Mouse (Mus musculus) spleen, adult 2 months (tissue): ENCODE measurements around the gene Atp8a1. TPM values are rescaled to one million over a fixed set of nuclear protein-coding genes. Genes with fewer than 3 reads are reported as not detected.

Experiments
- DNase-seq, 2 experiments: peaks; one replicate each; pipeline versions ENCODE4 v3.0.0 to v3.0.0-alpha.2; 2012 to 2021; ENCODE audit warnings: low spot score in 2 of 2, low read depth in 1 of 2
- H3K27ac ChIP-seq: fragments of 200-500 bp; 2 replicates; pipeline ENCODE4 v1.5.1; 2012; ENCODE audit warnings: low read length, inconsistent platforms; ENCODE audit not compliant: insufficient read depth
- H3K27me3 ChIP-seq: fragments of 200-500 bp; 2 replicates; pipeline ENCODE4 v1.6.1; 2012; ENCODE audit warnings: mild to moderate bottlenecking, moderate library complexity, low read length, inconsistent platforms; ENCODE audit not compliant: control insufficient read depth, insufficient read depth
- H3K36me3 ChIP-seq: fragments of 200-500 bp; 2 replicates; pipeline ENCODE4 v1.6.1; 2012; ENCODE audit warnings: mild to moderate bottlenecking, low read length, inconsistent platforms; ENCODE audit not compliant: control insufficient read depth, insufficient read depth
- H3K4me1 ChIP-seq: fragments of 200-500 bp; 2 replicates; pipeline ENCODE4 v1.6.1; 2011; ENCODE audit warnings: inconsistent platforms; ENCODE audit not compliant: control insufficient read depth, insufficient read depth, insufficient read length
- H3K4me3 ChIP-seq: fragments of 200-500 bp; 2 replicates; pipeline ENCODE4 v1.5.1; 2011; ENCODE audit warnings: mild to moderate bottlenecking, inconsistent platforms; ENCODE audit not compliant: insufficient read depth, insufficient read length; ENCODE audit errors: extremely low read depth
- CTCF ChIP-seq: fragments of 200-500 bp; IDR thresholded peaks from 2 replicates; pipeline ENCODE4 v1.5.1; 2011; ENCODE audit warnings: mild to moderate bottlenecking, inconsistent platforms; ENCODE audit not compliant: insufficient read depth, insufficient read length, insufficient replicate concordance; ENCODE audit errors: extremely low read depth
- POLR2A ChIP-seq: fragments of 200-500 bp; IDR thresholded peaks from 2 replicates; pipeline ENCODE4 v1.6.1; 2011; ENCODE audit warnings: low read depth, low read length, inconsistent platforms
- WGBS: fragments of 180-500 bp; shearing (Covaris S2); methylation state at CpG from one replicate; pipeline ENCODE4 v1.1.7; 2018; 5-methylcytosine and 5-hydroxymethylcytosine counted together
- polyA plus RNA-seq: library from polyadenylated mRNA; depleted of rRNA; stranded (reverse); fragments of >200 nt; gene quantifications from 2 replicates; pipeline ENCODE4 v1.2.3, GENCODE M21; 2012

The Atp8a1 gene
- polyA plus RNA-seq, 1 experiment, result 24.6 TPM

DNA sequence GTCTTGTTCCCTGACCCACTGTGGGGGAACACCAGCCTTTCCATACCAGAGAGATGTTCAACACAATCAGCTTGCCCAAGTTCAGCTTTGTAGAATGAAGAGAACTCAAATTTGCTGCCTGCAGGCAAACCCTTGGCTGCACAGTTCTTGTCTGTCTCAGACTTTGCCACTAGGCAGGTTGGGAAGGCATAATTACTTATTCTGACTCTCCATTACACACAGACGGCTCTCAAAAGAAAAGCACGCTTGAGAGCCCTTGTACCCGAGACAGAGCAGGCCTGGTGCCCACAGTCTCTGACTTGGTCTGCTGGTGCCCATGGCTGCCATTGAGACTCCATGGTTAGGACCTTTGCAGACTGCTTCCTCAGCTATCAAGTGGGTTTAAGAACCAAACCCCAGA is 212.9 kb downstream of the Atp8a1 start:
- no peak overlapping the region for H3K27ac ChIP-seq
- peaks cover 22% of the 10 kb centered on the region for H3K36me3 ChIP-seq
- H3K27me3 ChIP-seq, result no peaks in the 10 kb centered on the region
- WGBS, result 95% methylated on average over 3 of the region's 3 CpGs
- DNase-seq, result no peak
- TF ChIP-seq POLR2A (no peak), CTCF (no peak)
- no peak overlapping the region for H3K4me3 ChIP-seq
- H3K4me1 ChIP-seq, result no peaks in the 10 kb centered on the region

GRCm38 (mm10) chr5:67633831-67634268 is 213.4 kb downstream of the Atp8a1 start:
- no peaks in the 10 kb centered on the region for H3K4me1 ChIP-seq
- no peak overlapping the region for H3K27ac ChIP-seq
- no peak overlapping the region for H3K4me3 ChIP-seq
- WGBS, result 86% methylated on average over 10 of the region's 10 CpGs
- TF ChIP-seq POLR2A, result no peak
- TF ChIP-seq CTCF, result no peak
- H3K27me3 ChIP-seq, result no peaks in the 10 kb centered on the region
- DNase-seq, result no peak
- H3K36me3 ChIP-seq, result peaks cover 19% of the 10 kb centered on the region

GRCm38 (mm10) chr5:67633138-67633782 is 214.0 kb downstream of the Atp8a1 start:
- no peak overlapping the region for H3K27ac ChIP-seq
- DNase-seq, result no peak
- H3K27me3 ChIP-seq, result no peaks in the 10 kb centered on the region
- no peak overlapping the region for H3K4me3 ChIP-seq
- 83% methylated on average over 7 of the region's 7 CpGs for WGBS
- no peaks in the 10 kb centered on the region for H3K4me1 ChIP-seq
- TF ChIP-seq POLR2A, result no peak
- no peak for TF ChIP-seq CTCF
- H3K36me3 ChIP-seq, result peaks cover 18% of the 10 kb centered on the region

DNA sequence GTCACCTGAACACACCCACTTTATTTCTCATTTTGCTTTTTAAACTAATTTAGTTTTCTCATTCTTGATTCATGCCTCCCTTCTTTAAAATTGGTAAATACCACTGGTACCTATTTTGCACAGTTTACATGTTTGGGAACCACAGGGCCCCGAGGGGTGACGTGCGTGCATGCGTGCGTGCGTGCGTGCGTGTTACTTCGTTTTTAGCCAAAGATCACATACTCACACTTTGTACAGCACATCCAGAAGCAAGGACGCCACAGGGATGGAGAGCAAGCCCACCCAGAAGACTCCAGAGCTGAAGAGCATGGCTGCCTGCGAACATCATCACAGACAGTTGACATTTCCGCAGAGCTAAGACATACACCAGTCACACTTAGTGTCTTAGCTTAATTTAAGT is 216.0 kb downstream of the Atp8a1 start:
- whole genome bisulfite sequencing, result 95% methylated on average over 12 of the region's 12 CpGs
- Histone ChIP-seq H3K4me3 (no peak overlapping the region), H3K27ac (no peak overlapping the region), H3K27me3 (no peaks in the 10 kb centered on the region), H3K4me1 (no peaks in the 10 kb centered on the region), H3K36me3 (peaks cover 16% of the 10 kb centered on the region)
- TF ChIP-seq POLR2A (no peak), CTCF (no peak)
- DNase-seq, result no peak

- WGBS, result 90% methylated on average over 6 of the region's 6 CpGs
- Histone ChIP-seq H3K27me3 (no peaks in the 10 kb centered on the region), H3K4me3 (no peak overlapping the region), H3K36me3 (peaks cover 19% of the 10 kb centered on the region), H3K27ac (no peak overlapping the region), H3K4me1 (no peaks in the 10 kb centered on the region)
- no peak for DNase-seq
- no peak for TF ChIP-seq POLR2A
- no peak for TF ChIP-seq CTCF
Observed at GRCm38 (mm10) chr5:67629861-67630260, 217.4 kb downstream of the Atp8a1 start.

DNA sequence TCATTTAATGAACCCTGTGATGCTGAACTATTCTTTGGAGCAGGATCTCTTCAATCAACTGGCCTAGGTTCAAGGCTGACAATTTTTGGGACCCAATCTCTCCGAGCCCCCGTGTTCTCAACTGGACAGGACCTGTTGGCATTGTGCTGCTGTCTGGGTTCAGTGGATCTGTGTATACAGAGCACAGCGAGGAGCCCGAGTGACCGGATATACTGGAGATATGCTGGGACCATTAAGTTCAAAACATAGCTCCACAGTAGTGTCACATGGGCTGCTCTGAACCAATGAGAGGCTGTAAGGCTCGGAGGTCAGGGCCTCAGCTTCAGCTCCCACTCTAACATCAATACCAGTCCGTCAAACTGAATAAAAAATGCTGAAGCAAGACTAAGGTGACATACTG is 217.8 kb downstream of the Atp8a1 start:
- H3K36me3 ChIP-seq, result peaks cover 17% of the 10 kb centered on the region

DNA sequence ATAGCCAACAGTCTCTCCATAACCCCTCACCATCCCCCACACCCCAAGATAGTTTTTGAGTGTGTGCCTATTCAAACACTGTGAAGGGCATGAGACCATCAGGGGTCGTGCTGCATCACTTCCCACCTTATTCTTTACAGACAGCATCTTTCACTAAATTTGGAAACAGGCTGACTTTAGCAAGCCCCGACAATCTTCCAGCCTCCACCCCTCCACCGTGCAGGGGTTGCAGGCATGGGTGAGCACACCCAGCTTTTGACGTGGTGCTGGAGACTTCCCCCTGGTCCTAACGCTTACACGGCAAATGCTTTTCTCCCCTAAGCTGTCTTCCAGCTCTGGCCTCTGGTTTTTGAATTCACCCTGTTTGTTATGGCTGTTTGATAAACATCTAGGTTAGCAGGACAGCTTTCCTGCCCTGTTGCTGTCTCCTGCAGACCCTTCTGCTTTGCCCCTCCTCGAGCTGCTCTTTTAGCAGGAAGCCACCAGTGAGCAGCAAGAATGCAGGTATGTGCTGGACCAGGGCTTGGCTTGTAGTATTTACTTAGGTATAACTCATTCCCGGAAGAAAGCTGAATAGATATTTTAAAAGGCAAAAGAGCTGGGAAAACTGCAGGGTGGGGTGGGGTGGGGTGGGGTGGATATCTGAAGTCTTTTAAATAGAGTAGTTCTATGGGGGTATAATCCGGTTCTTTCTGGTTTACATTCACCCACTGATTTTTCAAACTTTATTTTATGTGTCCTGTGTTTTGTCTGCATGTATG is 218.9 kb downstream of the Atp8a1 start:
- H3K4me3 ChIP-seq, result no peak overlapping the region
- no peak for TF ChIP-seq POLR2A
- TF ChIP-seq CTCF, result no peak
- H3K4me1 ChIP-seq, result no peaks in the 10 kb centered on the region
- peaks cover 19% of the 10 kb centered on the region for H3K36me3 ChIP-seq
- H3K27me3 ChIP-seq, result no peaks in the 10 kb centered on the region
- H3K27ac ChIP-seq, result no peak overlapping the region
- WGBS, result 92% methylated on average over 9 of the region's 9 CpGs
- DNase-seq, result no peak

More for the DNA sequence above, 217.8 kb downstream of the Atp8a1 start:
- Histone ChIP-seq H3K27ac (no peak overlapping the region), H3K4me3 (no peak overlapping the region), H3K27me3 (no peaks in the 10 kb centered on the region), H3K4me1 (no peaks in the 10 kb centered on the region)
- no peak for DNase-seq
- 96% methylated on average over 7 of the region's 7 CpGs for WGBS
- TF ChIP-seq POLR2A (no peak), CTCF (no peak)
